Mouse (Mus musculus) forelimb bud, embryonic 11.5 days (tissue): ENCODE measurements at regions not wholly inside any gene's neighbourhood (a gene's known extent, or its start where the extent isn't known, plus 50 kb on each side); places are given as distances from the start of the nearest gene placed in this dataset.

Source experiments
- DNase-seq: peaks from one replicate; pipeline ENCODE4 v3.0.0-alpha.2; 2012; ENCODE audit warnings: low read depth, low spot score

DNA sequence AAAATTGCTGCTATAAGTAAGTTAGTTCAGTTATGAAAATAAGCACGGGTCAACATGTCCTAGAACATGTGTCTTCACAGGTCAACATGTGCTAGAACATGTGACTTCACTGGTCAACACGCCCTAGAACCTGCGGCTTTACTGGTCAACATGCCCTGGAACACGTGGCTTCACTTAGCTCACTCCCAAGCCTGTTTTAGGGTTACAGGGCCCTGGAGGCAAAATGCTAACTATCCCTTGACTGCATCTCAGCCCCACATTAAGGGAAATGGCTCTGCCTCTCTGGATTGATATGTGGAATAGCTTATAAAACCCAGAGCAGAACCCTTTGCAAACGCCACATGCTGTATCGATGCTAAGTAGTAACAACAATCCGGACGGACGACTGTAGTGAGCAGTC is 67.8 kb downstream of the Nkx6-1 start:
- DNase-seq = no peak

DNA sequence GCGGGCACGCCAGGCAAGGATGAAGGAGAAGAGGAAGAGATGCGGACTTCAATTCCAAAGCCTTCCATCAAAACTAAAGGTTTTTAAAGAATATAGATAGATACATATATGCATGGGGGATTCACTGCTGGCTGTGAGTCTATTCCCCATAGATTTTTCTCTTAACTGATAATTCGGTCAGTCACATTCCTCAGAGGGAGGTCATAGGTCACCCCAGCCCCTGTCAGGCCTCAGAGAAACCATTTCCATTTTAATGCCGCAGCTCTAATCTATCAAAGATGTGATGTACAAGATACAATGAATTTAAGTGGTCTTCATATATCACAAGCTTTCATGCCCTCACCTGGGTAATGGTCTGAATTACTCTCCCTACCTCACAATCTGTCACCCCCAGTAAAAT is 73.6 kb downstream of the Nkx6-1 start:
- DNase-seq = no peak

DNA sequence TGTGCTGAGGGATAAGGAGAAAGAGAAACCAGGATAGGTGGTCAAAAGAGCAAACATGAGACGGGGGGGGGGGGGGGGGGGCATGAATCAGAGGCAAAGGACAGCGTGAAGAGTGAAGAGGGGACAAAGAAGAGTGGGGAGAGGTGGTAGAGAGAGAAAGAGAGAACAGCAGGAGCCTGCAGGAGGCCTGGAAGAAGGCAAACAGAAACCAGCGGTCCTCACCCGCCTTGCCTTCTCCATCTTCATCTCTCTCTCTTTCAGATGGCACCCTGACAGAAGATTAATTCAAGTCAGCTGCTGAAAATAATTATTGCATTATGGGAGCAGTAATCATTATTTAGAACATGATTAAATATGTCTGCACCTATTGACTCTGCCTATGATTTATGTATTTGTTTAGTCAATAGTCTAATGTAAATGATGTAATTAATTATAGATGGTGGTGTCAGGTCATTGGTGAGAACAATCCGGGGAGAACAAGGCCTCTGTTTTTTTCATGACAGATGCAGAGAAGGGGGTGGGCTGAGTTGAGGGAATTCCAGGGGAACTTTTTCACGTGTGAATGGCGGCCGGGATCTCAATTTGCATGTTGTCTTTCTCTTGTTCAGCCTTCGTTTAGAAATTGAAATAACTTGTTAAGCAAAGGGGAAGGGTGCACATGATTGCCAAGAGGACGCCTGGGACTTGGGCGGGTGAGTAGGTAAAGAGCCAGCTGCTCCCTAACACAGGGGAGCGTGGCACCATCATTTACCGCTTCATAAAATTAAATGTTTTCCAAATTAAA is 74.3 kb downstream of the Nkx6-1 start:
- DNase-seq = no peak

DNA sequence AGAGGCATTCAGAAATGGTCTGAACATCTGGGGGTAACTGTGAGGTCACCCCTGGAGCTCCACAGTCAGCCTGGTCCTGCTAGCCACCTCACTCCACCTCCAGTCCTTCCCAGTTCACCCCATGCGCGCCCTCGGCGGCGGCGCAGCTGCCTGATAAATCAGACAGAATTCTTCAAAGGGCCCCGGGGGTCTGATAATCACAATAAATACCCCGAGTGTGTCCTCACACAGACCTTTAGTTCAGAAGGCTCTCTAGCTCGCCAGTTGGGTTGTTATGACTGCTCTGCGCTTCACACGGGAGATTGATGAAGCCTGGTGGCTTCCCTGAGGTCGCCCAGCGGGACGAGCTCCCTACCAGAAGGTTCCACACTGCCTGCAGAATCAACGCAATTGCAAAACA is 91.8 kb downstream of the Nkx6-1 start:
- DNase-seq = no peak

DNA sequence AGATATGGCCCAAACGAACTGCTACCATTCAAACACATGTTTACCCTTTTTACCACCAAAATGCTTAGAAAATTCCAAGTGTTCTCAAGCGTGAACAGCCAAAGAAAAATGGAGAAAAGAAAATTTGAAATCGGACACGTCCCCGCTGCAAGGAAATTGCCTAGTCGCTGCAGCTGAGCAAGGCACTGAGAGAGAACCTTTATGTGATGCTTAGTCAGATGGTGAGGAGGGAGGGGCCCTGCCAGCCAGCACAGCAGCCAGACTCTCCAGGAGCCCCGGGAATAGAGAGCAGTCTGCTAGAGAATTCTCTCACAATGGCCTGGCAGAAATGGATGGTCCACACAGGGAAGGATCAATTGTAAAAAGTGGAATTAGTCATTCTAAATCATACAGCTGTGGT is 99.0 kb downstream of the Nkx6-1 start:
- peak; percentile 25 for DNase-seq

DNA sequence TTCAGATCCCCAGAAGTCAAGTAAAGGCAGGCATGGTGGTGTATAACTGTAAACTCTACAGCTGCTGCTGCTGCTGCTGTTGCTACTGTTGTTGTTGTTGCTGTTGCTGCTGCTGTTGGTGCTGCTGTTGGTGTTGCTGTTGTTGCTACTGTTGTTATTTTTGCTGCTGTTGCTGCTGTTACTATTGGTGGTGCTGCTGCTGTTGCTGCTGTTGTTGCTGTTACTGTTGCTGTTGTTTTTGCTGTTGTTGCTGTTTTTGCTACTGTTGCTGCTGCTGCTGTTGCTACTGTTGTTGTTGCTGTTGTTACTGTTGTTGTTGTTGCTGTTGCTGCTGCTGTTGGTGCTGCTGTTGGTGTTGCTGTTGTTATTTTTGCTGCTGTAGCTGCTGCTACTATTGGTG is 104.4 kb downstream of the Nkx6-1 start:
- no peak for DNase-seq

DNA sequence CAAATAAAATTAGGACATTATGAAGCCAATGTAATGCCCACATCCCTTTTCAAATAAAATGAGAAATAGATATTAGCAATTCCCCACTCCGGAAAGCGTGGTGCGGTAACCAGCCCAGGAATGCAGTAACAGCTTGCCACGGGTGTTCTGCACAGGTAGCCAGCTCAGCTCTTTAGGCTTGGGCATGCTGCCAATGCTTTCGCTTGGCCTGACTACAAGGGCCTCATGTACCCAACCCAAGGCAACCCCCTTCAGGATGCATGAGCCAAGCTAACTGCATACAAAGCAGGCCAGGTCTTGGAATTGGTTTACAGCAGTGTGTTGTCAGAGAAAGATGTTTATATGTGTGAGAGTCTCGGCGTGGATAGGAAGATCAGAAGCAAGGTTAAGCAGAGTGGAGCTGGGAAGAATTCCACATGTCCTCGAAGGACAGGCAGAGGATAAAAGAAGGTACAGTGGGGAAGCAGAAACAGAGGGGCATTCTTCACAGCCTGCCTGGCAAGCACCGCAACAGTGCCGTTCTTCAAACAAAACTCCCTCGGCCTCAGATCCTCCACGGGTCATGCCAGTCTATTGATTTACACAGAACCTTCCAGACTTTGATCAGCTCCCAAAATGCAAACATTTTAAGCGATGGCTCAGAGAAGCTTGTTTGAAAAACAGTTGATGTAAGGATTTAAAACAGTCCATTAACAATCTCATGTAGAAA is 106.4 kb downstream of the Nkx6-1 start:
- DNase-seq = no peak

DNA sequence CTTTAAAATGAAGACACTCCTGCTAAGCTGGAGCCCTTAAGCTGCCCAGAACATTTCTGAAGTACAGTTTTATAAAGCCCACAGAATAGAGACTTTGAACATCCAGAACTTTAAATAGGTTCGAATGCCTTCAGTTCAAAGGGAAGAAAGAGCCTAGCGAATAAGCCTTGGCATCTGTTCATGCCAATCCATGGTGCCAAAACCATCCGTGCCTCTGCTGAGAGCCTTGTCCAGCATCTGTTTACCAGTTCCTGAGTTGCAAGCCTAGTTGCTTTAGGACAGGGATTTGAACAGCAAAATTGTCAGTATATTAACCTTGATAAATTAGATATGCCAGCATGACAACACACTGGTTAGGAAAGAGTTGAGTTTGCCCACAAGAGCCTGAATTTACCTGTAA is 107.6 kb downstream of the Nkx6-1 start:
- no peak for DNase-seq

DNA sequence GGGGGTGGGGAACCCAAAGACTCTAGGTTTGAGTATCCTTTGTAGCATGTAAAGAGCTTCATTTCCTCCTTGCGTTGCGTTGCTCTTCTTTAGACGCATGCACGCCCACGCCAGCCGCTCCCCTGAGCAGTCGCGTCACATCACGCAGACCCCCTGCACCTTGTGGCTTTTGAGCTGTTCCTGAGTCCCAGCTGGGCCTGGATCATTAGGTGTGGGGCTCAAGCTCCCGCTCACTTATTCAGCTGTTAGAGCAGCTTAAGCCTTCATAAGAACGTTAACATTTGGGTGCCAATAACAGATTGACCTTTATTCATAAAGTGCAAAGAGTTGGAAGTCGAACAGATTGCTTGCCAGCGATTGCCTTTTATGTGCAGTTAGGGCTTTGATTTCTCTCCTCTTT is 121.5 kb downstream of the Nkx6-1 start:
- DNase-seq = no peak

DNA sequence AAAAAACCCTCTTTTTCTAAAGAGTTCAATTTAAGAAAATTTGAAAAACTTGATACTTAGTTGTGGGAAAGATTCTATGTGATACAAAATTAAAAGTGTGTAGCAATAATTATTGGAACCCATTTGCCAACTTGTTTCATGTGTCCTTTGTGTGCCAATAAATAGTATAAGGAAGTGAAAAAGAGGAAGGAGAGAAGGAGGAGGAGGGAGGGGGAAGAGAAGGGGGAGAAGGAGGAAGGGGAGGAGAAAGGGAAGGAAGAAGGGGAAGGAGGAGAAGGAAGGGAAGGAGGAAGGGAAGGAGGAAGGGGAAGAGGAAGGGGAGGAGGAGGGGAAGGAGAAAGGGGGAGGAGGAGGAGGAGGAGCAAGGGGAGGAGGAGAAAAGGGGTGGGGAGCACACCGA is 125.0 kb downstream of the Nkx6-1 start:
- DNase-seq = no peak

DNA sequence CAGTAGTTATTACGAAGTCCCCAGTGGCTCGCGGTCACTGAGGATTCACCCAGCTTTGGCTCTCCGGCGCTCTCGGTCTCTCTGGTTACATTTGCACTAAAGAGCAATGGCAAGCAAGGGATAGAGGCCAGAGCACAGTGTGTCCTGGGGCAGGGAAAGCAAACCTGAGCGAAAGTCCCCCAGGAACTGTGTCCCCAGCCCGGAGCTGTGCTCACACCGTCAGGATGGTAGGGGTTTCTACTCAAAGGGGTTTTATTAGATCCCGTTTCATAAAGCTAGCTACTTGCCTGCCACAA is 125.6 kb downstream of the Nkx6-1 start:
- DNase-seq = no peak

DNA sequence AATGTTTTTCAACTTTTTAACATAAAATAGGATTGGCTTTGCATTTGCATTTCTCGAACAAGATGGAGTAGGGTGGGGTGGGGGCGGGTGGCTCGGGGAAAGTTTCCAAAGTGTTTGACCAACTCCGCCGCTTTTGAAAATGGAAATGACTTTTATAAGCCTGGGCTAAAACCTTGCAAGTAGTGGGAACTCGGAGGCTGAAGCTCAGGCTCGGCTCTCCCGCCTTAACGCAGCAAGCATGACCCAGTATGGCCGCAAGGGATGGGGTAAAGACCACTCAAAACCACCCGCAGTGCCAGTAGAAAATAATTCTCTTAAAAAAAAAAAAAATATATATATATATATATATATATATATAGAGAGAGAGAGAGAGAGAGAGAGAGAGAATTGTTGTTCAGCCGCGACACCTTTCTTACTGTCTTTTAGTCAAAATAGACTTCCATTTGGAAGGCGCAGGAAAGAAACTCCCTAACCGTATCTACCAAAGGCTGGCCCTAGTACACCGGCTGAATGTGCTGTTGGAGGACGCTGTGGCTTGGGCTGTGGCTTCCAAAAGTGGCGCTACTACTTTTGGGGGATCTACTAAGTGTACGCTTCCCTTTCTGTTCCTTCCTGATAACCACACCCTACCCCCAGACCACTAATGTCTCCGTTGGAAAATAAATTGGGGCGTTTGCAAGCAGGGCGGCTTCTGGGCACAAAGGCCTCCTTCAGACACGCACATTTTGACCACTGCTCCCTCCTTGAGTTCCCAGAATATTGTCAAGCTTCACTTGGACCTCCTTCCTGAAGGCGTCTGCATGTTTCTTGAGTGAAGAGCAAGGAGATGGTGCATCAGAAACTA is 126.2 kb downstream of the Nkx6-1 start:
- DNase-seq = no peak

DNA sequence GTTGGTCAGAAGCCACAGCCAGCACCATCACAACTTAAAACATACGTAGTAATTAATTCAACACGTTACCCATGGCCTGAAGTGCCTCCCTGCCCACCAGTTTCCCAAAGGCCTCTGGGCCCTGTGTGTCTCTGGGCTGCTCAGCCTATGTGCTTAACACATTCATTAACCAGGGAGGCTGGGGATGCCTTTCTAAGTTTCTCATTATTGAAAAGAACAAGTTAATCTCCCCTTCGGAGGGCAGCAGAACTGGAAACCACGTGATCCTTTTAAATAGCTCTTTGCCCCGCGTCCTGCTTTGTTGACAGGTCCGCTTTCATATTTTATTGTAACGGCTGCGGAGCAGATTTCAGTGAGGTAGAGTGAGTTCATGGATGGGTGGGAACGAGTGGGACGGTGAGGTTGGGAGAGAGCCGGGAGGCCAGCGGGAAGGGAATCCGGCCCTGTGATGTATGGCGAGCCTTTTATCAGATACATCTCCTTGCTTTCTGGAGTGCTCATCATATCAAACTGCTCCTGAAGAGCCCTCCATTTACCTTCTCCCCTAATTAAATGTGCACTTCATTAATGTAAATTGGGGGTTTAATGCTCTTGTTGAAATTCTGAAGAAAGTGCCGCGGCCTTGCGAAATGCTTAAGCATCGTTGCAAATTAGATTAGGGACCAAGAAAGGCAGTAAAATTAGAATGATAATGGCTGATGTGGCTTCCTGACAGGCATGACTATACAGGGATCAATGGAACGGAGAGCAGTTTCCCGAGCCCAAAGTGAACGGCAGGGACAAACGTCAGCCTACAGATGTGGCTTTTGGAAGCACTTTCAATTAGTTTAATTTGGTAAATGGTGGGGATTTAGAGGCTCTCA is 127.0 kb downstream of the Nkx6-1 start:
- peak; percentile 36 for DNase-seq

DNA sequence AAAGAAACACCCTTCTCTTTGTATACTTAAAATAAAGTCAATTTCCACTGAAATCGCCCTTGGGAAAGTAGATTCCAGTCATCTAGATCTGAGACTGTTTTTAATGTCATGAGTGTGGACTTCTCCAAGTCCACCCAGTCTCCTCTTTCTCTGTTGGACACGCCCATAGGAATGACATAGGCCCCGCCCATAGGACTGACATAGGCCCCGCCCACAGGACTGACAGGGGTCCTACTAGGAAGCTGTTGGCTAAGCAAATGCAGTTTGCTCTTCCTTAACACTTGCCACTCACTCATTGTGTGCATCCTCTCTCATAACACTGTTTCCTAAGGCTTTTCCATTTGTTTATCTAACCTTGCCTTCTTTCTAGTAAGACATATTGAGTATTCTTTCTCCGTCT is 129.3 kb downstream of the Nkx6-1 start:
- DNase-seq = no peak

DNA sequence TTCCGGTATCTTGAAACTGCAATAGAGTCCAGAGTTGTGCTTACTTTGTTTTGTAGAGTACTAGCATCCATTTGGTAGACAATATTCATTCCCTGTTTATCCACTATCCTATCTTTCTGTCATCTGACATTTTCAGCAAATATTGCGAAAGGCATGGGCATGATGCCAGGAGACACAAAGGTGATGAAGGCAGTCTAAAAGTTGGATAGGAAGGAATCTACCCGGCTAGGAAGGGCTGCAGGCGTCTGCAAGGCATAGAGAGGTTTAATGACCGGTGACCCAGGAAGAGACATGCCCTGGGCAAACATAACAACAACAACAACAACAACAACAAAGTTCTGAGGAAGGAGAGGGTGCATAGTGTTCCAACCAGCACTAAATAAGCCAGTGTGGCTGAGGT is 139.4 kb downstream of the Nkx6-1 start:
- DNase-seq = no peak

DNA sequence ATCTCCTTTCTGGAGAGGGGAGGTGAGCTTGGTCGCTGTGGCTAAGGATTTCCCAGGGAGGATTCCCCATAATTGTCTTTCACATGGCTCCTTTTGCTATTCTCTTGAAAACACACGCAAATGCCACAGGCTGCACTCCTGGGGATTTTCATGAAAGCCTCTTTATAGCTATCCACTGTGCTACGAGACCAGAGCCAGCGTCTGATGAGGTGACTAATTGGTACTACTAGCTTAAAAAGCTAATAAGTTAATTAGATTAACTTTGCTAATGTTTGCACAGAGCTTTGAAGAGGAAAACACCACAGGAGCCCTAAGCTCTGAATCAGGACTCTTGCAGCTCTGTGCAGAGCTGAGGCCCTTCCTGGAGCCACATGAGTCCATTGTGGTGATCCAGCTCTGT is 140.1 kb downstream of the Nkx6-1 start:
- no peak for DNase-seq

DNA sequence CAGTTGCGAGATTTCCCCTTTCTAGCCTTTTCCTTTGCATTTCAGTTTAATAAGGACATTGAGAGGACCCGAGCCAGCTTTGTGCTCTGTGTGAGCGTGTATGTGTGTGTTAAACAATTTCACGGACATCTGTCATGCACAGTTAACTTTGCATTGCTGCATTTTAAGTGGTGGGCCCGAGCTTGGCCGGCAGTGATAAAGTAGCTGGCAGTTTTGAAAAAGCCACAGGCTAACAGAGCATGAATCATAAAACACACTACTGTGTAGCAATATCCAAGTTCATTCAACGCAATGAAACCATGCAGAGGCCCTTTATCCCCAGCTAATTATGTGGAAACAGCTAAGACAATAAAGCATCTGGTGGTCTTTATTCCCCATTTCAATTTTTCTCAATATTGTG is 140.9 kb downstream of the Nkx6-1 start:
- DNase-seq = peak; percentile 35

DNA sequence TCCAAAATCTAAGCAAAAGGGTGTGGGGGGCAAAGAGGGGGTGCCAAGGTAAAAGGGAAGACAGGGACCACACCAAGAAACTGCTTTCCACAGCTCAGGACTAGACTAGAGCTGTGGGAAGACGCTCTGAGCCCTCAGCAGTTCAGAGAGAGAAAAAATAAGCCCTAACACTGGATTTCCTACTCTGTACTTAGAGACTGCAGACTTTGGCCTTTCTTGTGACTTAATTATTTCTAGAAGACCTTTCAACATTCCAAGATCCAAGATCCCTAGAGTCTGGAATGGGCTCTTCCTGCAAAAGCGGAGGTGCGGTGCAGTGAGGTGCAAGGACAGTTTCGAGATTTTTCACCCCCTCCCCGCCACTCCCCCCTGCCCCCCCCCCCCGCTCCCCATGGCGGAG is 141.3 kb downstream of the Nkx6-1 start:
- DNase-seq = no peak

DNA sequence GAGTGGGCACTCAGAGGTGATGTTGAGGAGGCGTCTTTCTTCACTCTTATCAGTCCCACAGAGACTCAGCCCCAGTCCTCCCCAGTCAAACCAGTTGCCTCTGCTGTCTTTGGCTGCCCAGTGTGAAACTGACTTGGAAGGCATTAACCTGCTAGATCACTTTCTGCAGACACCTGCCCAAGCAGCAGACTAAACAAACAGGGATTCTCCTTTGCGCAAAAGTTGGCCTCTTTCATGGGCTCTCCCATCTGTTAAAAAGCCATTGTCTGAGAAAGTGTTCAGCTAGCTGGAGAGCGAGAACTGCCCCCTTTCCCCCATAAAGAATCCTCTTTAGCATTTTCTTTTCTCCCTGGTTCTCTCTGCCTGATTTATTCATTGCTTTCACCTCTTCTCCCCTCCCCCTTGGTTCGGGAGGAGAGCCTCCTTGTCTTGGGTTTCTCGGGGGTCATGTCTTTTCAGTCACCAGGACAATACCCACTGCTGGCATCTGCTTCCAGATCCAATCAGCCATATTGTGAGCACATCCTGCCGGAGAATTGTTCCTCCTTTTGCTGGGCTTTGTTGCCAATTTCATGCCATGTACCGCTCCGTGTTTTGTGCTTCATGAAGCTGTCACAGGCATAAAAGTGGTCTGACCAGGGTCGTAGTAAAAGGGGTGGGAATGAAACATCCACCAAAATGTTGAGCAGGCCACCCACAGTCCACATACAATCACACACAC is 143.7 kb downstream of the Nkx6-1 start:
- DNase-seq = no peak

DNA sequence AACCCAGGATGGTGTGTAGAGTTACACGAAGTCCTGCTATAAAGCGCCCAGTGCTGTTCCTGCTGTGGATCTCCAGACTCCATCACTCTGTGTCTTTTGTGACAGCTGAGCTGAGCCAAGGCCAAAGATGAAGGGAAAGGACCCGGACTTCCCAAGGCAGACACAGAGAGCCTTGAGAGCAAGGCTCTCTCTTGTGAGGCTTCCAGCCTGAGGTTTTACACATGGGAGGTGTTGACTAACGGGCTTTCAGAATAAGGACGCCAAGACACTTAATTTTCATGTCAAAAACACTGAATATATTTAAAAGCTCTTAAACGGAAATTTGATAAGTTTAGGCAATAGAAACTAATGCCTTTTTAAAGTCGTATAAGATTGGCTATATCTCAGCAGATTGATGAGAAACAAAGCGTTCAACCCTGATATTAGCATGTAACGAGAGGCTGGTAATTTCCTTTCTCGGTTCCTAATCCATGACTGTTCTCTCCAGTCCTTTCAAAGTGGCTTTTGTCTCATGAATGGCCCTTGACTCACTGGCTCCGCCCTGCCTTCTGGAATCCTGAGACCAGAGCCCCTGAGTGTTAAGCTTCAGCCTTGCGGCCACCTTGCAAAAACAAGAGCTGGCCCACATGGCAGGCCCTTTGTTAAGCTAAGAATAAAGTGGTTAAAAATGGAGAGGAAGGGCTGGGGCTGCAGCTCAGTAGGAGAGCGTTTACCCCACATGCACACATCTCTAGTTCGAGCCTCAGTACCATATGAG is 145.8 kb downstream of the Nkx6-1 start:
- no peak for DNase-seq
